Mouse (Mus musculus) urinary bladder, postnatal 14 days (tissue): ENCODE data around the gene Sh2d6.

Experiments
- DNase-seq: peaks from one replicate; pipeline ENCODE4 v3.0.0; 2021; ENCODE audit warnings: low spot score

Gene Sh2d6

DNA sequence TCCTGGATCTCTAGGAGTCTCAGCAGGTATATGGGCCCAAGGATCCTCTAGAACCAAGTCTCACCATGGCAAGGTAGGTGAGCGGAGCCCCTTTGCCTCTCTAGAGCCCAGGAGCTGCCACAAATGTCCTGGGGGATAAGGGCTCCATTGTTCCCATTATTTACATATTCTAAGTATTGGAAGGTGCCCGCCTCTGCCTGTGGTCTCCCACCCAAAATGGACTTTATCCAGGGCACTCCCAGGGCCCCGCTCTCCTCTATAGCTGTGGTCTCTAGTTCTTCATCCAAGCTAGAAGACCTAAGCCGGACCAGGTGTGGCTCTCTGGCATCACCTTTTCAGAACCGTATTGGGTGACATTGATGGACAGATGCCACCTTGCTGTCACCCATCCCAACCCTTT is at the start of gene Sh2d6:
Sh2d6 (minus strand) TSS at position 101 of the 400 bp plus-strand sequence.
- no peak for DNase-seq

DNA sequence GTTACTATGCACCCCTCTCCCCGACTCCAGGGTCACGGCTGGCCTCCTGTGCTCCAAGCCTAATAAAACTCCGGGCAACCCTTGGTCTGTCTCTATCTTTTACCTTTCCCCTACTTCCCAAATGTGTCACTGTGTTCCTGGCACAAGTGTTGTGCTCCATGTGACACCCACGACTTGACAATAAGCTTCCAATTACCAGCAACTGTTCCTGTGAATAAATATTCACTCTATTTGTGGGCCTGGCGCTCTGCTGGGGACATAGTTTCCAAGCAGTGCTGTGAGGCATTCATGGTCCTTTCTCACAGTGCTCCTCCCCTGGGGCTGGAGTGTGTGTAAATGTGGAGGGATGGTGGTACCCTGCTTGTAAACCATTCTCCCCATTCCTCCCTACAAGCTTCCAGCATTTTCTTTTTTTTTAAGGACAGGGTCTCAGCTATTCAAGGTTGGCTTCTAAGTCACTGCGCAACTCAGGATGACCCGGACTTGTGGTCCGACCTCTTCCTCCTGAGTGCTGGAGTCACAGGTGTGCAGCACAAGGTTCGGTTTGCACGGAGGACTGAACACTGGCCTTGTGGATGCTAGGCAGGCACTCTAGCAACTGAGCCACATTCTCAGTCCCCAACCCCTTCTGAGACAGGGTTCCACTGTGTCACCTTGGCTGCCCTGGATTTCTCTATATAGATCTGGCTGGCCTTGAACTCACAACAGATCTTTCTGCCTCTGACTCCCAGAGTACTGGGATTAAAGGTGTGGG is 49.3 kb upstream of the Sh2d6 start:
- no peak for DNase-seq

DNA sequence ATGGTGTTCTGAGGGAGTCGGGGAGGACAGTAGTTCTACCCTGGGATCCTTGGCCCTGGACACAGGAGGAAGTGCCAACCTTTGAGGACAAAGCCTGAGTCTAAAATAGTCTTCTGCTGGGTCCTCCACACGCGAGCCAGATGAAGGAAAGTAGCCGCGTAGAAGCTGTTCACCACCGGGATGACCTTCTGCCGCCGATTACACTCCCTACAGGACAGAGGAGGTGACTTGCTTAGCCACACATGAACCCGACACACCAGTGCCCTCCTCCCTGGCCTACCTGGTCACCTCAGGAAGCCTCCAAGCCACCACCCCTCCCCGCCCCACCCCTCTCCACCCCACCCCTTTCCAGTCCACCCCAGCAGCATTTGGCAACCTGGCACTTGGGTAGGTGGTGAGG is 47.2 kb upstream of the Sh2d6 start:
- no peak for DNase-seq

DNA sequence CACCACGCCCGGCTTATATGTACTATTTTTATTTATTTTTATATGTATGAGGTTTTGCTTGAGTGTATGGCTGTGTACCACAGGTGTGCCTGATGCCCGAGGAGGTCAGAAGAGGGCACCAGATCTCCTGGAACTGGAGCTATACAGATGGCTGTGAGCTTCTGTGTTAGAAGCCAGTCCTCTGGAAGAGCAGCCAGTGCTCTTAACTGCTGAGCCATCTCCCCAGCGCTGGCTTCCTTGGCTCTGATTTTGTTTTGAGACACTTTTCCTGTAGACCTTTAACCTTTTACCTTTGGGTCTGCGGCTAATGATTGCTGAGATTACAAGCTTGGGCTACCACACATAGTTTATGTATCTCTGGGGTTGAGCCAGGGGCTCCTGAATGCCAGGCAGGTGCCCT is 46.0 kb upstream of the Sh2d6 start:
- no peak for DNase-seq

DNA sequence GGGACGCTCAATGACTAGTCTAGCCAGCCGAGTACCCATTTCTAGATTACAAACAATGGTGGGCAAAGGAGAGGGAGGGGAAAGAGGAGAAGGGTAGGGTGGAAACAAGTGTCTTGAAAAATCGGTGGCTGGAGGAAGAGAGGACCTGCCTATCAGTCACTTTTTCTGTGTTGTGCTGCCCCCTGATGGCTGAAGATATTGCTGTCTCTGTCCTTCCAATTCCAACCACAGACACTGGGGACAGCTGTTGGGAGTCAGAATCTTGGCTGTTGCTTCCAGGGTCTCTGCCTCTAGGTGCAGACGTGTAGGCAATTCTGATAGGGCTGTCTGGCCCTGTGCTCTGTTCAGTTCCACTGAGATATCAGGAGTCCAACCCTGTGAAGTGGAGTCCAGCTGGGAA is 44.5 kb upstream of the Sh2d6 start:
- peak; percentile 91 for DNase-seq

DNA sequence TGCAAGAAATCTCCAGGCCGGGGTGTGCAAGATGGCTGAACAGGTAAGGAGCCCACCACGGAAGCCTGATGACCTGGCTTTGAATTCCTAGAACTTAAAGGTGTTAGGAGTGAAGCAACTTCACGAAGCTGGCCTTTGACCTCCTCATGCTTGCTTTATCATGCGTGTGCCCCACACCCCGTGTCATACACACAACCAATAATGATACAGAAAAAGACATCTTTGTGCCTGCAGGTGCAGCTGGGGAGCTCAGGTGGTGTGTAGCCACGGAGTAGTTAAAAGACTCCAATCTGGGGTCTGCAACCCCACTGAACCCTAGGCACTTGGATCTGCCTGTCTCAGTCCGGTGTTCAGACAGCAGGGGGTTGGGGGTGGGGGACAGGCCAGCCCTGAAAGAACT is 44.0 kb upstream of the Sh2d6 start:
- DNase-seq = no peak

DNA sequence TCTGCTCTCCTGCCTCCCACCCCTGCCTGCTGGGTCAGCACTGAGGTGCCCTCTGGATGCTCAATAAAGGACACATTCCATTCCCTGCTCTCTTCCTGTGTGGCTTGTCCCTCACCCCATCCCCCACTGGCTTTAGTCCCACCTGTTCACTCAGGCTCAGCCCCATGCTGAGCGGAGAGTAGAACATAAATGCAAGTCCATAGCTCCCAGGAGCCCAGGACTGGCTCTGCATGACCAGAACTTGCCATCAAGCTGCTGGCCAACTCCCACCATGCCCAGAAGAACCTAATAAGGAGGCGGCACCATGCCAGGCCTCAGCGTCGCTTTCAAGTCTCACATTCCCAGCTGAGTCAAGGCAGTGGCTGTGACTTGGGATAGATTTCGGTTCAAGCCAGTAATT is 41.4 kb upstream of the Sh2d6 start:
- no peak for DNase-seq

DNA sequence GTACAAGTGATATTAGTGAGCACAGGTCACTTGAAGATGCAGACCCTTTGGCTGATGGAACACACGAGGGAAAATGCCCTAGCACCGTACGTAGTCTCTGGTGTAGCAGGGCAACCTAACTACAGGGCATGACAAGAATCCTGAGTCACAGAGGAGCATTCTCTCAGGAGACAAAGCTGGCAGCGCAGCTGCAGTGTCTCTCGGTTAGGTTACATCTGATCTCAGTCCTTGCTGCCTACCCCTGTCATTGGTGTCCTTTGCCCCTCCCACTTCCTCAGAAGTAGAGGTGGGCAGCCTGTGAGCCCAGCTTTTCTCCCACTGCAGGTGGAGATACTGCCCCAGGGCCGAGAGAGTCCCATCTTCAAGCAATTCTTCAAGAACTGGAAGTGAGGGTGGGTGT is 41.0 kb upstream of the Sh2d6 start:
- no peak for DNase-seq

DNA sequence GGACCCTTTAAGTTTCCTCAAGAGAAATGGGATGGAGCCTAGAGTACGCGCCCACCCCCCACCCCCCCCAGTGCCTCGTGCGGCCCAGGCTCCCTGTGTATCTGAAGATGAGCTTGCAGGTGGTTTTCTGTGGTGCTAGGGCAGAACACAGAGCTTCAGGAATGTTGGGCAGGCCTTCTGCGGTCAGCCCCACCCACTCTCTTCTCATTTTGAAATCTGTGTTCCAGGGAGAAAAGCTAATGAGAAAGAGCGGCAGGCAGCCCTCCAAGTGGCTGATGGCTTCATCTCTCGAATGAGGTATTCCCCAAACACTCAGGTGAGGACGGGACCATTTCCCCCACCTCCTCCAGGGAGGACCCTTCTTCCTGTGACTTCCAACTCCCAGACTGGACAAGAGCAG is 39.3 kb upstream of the Sh2d6 start:
- DNase-seq = no peak

DNA sequence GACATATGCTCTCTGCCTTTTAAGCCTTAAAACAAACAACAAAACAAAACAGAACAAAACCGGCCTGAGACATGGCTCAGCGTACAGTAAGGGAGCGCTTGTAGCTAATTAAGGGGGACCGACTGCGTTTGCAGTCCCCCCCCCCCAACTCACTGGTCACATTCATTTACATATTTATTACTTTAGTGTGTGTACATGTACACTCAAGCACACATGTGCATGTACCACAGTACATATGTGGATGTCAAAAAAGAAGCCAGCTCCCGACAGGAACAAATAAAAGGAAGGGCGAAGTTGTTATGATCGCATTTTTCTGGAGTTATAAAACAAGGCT is 31.5 kb upstream of the Sh2d6 start:
- DNase-seq = no peak

DNA sequence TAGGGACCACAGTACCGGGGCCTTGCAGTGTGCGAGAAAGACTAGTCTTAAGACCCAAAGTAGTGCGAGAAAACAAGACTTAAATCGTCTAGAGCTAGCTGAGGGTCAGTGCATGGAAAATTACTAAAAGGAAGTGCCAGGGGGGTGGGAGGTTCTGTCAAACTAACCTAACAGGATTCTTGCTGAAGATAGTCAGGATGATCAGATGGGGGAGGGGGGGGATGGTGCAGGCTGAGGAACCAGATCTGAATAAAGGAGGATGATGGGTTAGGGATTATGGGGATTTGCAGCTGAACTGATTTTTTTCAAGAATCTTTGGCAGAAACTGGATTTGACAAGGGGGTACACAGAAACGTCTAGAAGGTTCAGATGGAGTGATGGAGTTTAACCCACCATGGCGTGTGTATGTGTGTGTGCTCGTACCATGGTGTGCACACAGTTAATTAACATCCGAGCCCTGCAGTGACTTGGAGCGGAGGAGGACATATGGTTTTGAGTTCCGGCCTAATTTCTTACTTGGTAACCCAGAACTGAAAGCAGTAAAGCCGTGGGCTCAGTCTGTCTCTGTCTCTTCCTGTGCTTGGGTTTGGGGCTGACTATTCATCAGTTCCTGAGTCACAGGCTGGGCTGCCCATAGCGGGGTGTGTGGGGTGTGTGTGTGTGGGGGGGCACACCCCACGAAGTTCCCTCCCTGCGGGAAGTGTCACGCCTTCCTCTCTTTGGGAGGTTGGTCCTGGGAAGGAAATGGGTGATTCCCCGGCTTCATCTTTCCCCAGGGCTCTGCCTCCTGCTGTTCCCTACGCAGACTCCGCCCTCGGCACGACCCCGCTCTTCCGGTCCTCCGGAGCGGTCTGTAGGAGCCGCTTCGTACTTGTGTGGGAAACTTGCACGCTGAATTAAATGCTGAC is 30.9 kb upstream of the Sh2d6 start:
- peak; percentile 76 for DNase-seq

DNA sequence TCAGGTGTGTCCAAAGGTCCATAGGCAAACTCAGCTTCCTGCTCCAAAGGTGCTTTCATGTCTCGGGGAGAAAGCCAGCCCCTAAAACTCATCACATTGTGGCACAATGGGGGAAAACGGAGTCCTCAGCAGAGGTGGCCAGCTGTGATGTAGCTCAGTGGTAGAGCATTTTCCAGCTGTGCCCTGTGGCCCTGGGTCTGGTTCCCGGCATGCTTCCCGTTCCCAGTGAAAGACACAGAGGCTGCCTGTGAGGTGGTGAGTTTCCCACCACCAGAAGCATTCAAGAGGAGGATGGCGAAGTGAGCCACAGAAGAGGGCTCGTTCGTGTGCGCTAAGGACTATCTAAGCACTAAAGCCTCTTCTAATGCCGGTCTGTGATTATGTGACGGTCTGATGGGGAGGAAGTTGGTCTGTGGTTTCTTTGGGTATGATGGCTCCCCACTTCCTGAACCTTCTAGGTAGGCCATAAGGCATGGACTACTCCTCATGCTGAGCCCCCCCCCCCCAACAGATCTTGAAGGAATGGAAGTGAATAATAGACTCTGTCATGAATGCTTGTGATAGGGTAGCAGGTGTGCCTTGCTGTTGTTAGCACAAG is 29.1 kb upstream of the Sh2d6 start:
- DNase-seq = no peak

DNA sequence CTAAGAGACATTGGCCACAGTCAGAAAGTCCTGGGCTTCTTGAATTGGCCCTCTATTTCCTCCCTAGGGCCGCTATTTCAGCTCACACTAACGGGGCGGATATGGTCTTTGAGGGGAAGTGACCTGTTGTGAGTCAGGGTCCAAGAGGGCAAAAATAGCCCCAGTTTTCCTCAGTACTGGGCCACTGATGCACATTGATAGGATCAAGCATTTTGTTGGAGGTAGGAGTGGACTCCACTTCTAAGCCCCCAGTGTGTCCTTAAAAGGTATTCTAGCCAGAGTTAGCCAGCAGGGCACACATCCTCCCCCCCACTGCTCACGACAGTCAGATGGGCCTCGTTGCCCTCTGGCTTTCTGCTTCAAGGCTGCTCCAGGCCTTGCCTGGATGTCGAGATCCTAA is 28.5 kb upstream of the Sh2d6 start:
- no peak for DNase-seq

DNA sequence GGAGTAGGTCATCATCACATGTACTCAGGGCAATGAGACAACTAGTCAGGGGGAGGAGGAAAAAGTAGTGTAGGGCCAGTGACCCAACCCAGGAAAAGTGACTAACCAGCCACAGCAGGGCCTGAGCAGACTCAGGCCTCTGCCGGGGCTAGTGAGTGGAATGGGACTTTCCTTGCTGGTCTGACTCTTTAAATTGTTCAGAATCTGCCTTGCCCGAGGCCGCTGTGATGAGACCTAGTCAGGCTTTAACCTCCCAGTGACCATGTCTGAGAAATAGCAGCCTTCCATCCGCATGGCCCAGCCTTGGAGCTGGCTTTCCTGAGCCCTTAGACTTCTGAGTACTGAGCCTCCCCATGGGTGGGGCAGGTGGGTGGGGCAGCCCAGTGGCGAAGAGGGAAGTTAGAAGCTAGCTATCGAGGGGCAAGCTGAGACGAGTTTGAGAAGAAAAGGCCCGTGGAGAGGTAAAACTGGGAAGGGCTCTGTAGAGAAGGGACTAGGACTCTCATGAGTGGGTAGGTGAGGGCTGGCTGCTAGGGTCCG is 27.6 kb upstream of the Sh2d6 start:
- peak; percentile 86 for DNase-seq

DNA sequence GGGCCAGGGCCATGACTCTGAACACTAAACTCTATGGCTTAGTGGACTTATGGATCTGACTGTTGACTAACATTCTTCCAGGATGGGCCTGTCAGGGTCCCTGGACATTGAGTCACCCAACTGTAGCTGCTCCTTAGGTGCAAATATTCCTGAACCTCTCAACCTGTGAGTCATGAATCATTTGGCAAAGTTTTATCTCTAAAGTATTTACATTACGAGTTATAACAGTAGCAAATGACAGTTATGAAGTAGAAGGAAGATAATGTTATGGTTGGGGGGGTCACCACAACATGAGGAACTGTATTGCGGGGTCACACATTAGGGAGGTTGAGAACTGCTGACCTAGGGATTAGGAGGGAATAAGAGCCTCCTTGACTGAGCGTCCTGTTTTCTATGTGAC is 26.4 kb upstream of the Sh2d6 start:
- no peak for DNase-seq

DNA sequence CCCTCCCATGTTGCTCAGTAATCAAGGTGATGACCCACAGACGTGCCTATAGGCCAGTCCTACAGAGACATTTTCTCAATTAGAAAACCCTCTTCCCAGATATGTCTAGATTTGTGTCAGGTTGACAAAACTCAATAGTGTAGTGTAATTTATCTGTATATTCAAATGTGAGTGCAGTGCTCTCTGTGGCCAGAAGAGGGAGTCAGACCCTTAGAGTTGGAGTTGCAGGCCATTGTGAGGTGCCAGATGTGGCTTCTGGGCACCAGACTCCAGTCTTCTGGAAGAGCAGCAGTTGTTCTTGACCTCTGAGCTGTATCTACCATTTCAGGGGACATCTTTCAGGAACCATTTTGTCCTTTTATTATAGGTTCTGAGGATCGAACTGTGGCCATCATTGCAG is 25.6 kb upstream of the Sh2d6 start:
- DNase-seq = no peak

DNA sequence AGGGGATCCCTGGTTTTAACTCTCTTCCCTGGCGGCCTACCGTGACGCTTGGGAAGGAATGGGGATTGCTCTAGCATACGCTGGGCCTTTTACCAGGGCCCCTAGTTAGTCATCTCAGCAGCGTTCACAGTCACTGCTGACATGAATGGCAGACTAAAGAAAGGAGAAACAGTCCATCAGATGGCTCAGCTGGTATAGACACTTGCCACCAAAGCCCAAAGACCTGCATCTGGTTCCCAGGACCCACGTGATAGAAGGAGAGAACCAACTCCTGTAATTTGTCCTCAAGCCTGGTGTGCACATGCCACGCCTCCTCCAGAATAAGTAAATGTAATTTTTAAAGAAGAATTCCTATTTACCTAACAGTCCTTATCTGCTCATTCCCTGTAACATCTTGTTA is 23.9 kb upstream of the Sh2d6 start:
- DNase-seq = no peak

DNA sequence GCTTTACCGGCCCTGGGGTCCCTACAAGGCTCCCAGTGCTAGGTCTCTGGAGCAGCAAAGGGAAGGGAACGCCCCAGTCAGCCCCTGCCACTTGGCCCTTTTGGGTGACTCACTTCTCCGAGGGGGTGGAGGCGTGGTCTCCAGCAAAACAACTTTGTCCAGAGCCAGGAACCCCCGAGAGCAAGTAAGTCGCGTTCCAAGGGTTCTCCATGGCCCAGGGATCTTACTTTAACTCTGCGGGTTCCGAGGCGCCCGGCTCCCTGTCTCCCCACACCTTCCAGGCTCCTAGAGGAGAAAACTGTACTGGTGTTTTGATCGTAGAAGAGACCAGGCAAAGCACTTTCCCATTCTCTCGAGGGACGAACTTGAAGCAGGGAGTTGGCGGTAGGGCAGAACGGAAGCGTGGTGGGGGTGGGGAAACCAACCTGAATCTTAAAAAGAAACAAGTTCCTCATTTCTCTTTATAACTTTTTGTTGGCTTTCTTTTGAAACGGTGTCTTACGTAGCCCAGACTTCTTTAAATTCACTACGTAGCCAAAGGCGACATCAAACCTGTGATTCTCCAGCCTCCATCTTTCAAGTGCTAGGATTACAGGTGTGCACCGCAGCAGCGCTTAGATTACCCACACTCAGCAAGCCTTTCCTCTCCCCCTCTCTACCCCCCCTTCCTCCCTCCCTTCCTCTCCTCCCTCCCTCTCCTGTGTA is 22.9 kb upstream of the Sh2d6 start, which contains the start of gene Capg:
Capg (plus strand) TSS at position 109 of the 705 bp plus-strand sequence.
- peak; percentile 84 for DNase-seq

DNA sequence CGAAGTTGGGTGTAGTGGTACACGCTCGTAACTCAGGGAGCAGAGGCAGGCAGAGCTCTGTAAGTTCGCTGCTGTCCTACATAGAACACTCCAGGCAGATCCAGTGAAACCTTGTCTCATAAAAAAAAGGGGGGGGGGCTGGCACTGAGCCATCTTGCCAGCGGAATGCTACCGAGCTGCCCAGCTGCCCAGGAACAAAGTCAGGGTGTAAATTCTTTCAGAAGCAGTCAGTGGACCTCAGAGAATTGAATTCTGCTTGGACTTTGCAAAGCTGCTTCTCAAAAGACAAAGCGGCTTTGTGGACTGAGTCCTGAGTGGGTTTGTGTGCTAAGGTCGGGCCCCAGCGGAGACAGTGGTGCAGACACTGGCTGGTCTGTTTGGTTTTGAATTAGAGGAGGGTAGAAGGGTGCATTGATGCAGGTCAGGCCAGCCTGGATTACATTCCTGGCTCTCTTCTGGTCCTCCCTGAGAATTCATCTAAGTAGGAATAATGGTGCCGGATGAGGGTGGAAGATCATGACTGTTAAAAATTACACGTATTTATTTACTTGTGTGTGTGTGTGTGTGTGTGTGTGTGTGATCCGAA is 21.9 kb upstream of the Sh2d6 start:
- no peak for DNase-seq

DNA sequence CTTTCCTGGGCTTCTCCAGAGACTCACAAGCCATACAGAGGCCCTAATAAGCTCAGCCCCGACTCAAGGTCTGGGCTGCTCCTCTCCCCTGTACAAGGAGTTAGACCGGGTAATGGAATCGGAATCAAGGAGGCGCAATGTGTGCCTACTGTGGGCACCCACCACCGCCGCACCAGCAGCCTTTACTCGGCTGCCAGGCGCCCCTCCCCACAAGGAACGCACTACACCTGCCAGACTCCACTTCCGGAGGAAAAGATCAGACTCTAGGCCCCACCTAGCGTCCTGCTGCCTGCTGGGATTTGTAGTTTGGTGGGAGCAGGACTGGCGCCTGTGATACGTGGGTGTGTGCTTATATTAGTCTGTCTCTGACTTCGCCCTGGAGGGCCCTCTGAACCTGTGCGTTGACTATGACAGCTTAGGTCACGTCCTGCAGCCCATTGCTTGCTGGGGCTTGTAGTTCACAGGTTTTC is 17.1 kb upstream of the Sh2d6 start:
- peak; percentile 90 for DNase-seq

DNA sequence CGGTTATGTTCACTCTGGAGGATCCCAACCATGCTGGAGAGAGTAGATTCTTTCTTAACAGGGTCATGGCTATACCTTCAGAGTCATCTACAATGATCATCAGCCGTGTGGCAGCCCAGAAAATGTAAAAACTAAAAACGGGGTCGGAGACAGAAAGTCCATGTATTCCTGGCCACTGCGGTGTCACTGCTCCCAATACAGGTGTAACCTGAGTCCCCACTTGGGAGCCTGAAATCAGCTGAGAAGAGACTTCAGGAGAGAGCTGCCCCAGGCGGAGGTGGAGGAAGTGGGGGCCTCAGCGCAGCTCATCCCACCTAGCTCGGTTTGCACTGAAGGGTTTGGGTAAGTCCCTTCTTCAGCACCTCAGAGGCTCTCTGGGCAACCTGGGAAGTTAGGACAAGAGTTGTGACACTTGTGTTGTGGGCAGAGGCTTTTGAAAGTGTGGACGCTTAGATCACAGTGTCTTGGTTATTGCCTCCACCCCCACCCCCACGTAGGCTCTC is 16.5 kb upstream of the Sh2d6 start:
- no peak for DNase-seq
